ENCODE assay signal across 8 mouse cellular contexts in the genomic region with DNA sequence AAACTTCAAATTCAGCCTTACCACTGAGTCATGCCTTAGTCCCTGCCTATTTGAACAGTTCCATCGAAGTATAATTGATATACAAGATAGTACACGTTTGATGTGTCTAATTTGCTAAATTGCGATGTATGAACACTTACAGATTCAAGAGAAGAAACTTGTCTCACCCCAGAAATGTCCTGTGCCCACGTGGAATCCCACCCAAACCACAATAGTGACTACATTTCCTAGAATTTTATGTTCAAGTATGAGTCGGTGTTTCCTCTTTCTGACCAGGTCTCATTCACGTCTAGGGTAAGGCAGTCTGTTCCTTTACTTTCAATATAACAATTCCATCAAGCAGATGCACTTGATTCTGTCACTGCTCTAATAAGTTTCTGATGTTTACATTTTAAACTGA. TPM values are rescaled to one million over a fixed set of nuclear protein-coding genes. Genes with fewer than 3 reads are reported as not detected.
DNase-seq lines count a peak whose midpoint lies in the region; ATAC-seq and TF ChIP-seq lines count a peak whose summit lies in the region.

No protein-coding gene starts in this region.

- no peaks in the 10 kb centered on the region for H3K27me3 ChIP-seq in testis, adult 2 months (ENCODE audit: control insufficient read depth, insufficient read depth, low read length)
- no peaks in the 10 kb centered on the region for H3K27me3 ChIP-seq in forebrain, embryonic 13.5 days
- H3K27me3 ChIP-seq in limb, embryonic 15.5 days = no peaks in the 10 kb centered on the region
- no peaks in the 10 kb centered on the region for H3K27me3 ChIP-seq in stomach, postnatal 0 days (ENCODE audit: control insufficient read depth, insufficient read depth, low read length)

- H3K4me3 ChIP-seq in testis, adult 2 months (ENCODE audit: control insufficient read depth, low read depth, low read length) = peak overlapping the region; percentile 58; the same call in 1 of the 2 replicates
- H3K4me3 ChIP-seq in forebrain, embryonic 13.5 days = peak overlapping the region; percentile 93
- peak overlapping the region; percentile 95 for H3K4me3 ChIP-seq in limb, embryonic 15.5 days
- no peak overlapping the region for H3K4me3 ChIP-seq in stomach, postnatal 0 days (ENCODE audit: low read depth, low read length)

- H3K27ac ChIP-seq in testis, adult 2 months (ENCODE audit: control insufficient read depth, insufficient read depth, low read depth, low read length) = no peak overlapping the region; the same call in 1 of the 2 replicates
- no peak overlapping the region for H3K27ac ChIP-seq in forebrain, embryonic 13.5 days
- H3K27ac ChIP-seq in limb, embryonic 15.5 days = no peak overlapping the region
- H3K27ac ChIP-seq in stomach, postnatal 0 days (replicated peaks) = no peak overlapping the region

- TF ChIP-seq CTCF in testis, adult 2 months (IDR thresholded peaks at IDR 0.05; ENCODE audit: control insufficient read depth, insufficient read depth, insufficient replicate concordance, low read depth, low read length) = no peak
- TF ChIP-seq CTCF in stomach, postnatal 0 days (IDR thresholded peaks at IDR 0.05; ENCODE audit: low read depth) = no peak

- DNase-seq in testis, postnatal 14 days (ENCODE audit: low spot score) = no peak
- DNase-seq in stomach, postnatal 0 days (ENCODE audit: low spot score) = no peak
- DNase-seq in thymus, adult 18-20 months = no peak
- no peak for DNase-seq in thymus, postnatal 25 days
- no peak for DNase-seq in spleen, postnatal 36 days (ENCODE audit: low spot score in 2 of 2)

- H3K9ac ChIP-seq in forebrain, embryonic 13.5 days = no peak overlapping the region
- H3K9ac ChIP-seq in limb, embryonic 15.5 days = no peak overlapping the region
- no peak overlapping the region for H3K9ac ChIP-seq in stomach, postnatal 0 days (ENCODE audit: low read length)

- no peak for ATAC-seq in forebrain, embryonic 13.5 days
- no peak for ATAC-seq in limb, embryonic 15.5 days (ENCODE audit: insufficient number of reproducible peaks, low FRiP score, low TSS enrichment, low read depth)
- no peak for ATAC-seq in stomach, postnatal 0 days (ENCODE audit: low FRiP score, low TSS enrichment)

- H3K4me1 ChIP-seq in testis, adult 2 months (ENCODE audit: control insufficient read depth, insufficient read depth, low read length) = no peaks in the 10 kb centered on the region; the same call in 1 of the 2 replicates
- H3K4me1 ChIP-seq in forebrain, embryonic 13.5 days = peaks cover 51% of the 10 kb centered on the region
- peaks cover 29% of the 10 kb centered on the region for H3K4me1 ChIP-seq in limb, embryonic 15.5 days
- H3K4me1 ChIP-seq in stomach, postnatal 0 days (replicated peaks; ENCODE audit: control insufficient read depth, insufficient read depth) = no peaks in the 10 kb centered on the region; the same call in 1 of the 2 replicates

- no peaks in the 10 kb centered on the region for H3K9me3 ChIP-seq in forebrain, embryonic 13.5 days (replicated peaks)
- no peaks in the 10 kb centered on the region for H3K9me3 ChIP-seq in limb, embryonic 15.5 days
- no peaks in the 10 kb centered on the region for H3K9me3 ChIP-seq in stomach, postnatal 0 days (ENCODE audit: control insufficient read depth, low read length)

- no peak for TF ChIP-seq EP300 in stomach, postnatal 0 days (optimal IDR thresholded peaks at IDR 0.05)

- H3K36me3 ChIP-seq in testis, adult 2 months (ENCODE audit: control insufficient read depth, insufficient read depth, low read length) = peaks cover under 1% of the 10 kb centered on the region
- peaks cover 31% of the 10 kb centered on the region for H3K36me3 ChIP-seq in forebrain, embryonic 13.5 days (ENCODE audit: poor library complexity, severe bottlenecking)
- peaks cover 20% of the 10 kb centered on the region for H3K36me3 ChIP-seq in limb, embryonic 15.5 days
- peaks cover 6% of the 10 kb centered on the region; the same call in 1 of the 2 replicates for H3K36me3 ChIP-seq in stomach, postnatal 0 days (ENCODE audit: control insufficient read depth, insufficient read depth, low read length)

- WGBS in forebrain, embryonic 13.5 days = 53% methylated on average over 6 of the region's 6 CpGs
- WGBS in limb, embryonic 15.5 days = 47% methylated on average over 6 of the region's 6 CpGs
- 38% methylated on average over 6 of the region's 6 CpGs for WGBS in stomach, postnatal 0 days

- no peak for TF ChIP-seq POLR2A in testis, adult 2 months (IDR thresholded peaks at IDR 0.05; ENCODE audit: control insufficient read depth, low read depth, low read length)

- H3K4me2 ChIP-seq in forebrain, embryonic 13.5 days = peak overlapping the region; percentile 89
- peak overlapping the region; percentile 84 for H3K4me2 ChIP-seq in limb, embryonic 15.5 days
- peak overlapping the region; percentile 91 for H3K4me2 ChIP-seq in stomach, postnatal 0 days (replicated peaks; ENCODE audit: low read depth)

RNA-seq across cellular contexts. Expression of gene Usp39, which starts 0.6 kb away (rescaled TPM):
- 29.0 and 29.3 TPM in 2 replicates for polyA plus RNA-seq in testis, adult 2 months (2012; rRNA removed)
- polyA plus RNA-seq in forebrain, embryonic 13.5 days (2015; fragmentation: Nextera tagmentation; extraction: Ambion mirVana) = 61.9 and 64.8 TPM in 2 replicates
- polyA plus RNA-seq in limb, embryonic 15.5 days (2015; fragmentation: Nextera tagmentation; extraction: Ambion mirVana) = 34.0 and 38.2 TPM in 2 replicates
- 20.1 and 21.0 TPM in 2 replicates for polyA plus RNA-seq in stomach, postnatal 0 days (2015; fragmentation: Nextera tagmentation; extraction: Ambion mirVana)

RNA-seq across cellular contexts. Expression of gene 0610030E20Rik, which starts 1.5 kb away (rescaled TPM):
- 19.6 and 21.5 TPM in 2 replicates for polyA plus RNA-seq in testis, adult 2 months (2012; rRNA removed)
- 27.2 and 28.2 TPM in 2 replicates for polyA plus RNA-seq in forebrain, embryonic 13.5 days (2015; fragmentation: Nextera tagmentation; extraction: Ambion mirVana)
- 28.7 and 30.3 TPM in 2 replicates for polyA plus RNA-seq in limb, embryonic 15.5 days (2015; fragmentation: Nextera tagmentation; extraction: Ambion mirVana)
- polyA plus RNA-seq in stomach, postnatal 0 days (2015; fragmentation: Nextera tagmentation; extraction: Ambion mirVana) = 19.6 and 20.5 TPM in 2 replicates

RNA-seq across cellular contexts. Expression of gene Tmem150a, which starts 9.6 kb away (rescaled TPM):
- 6.6 and 8.7 TPM in 2 replicates for polyA plus RNA-seq in testis, adult 2 months (2012; rRNA removed)
- 6.9 and 7.3 TPM in 2 replicates for polyA plus RNA-seq in forebrain, embryonic 13.5 days (2015; fragmentation: Nextera tagmentation; extraction: Ambion mirVana)
- 12.6 and 13.8 TPM in 2 replicates for polyA plus RNA-seq in limb, embryonic 15.5 days (2015; fragmentation: Nextera tagmentation; extraction: Ambion mirVana)
- 7.7 and 8.4 TPM in 2 replicates for polyA plus RNA-seq in stomach, postnatal 0 days (2015; fragmentation: Nextera tagmentation; extraction: Ambion mirVana)

RNA-seq across cellular contexts. Expression of gene Rnf181, which starts 21.1 kb away (rescaled TPM):
- polyA plus RNA-seq in testis, adult 2 months (2012; rRNA removed) = 284 and 298 TPM in 2 replicates
- polyA plus RNA-seq in forebrain, embryonic 13.5 days (2015; fragmentation: Nextera tagmentation; extraction: Ambion mirVana) = 122 and 125 TPM in 2 replicates
- 97.2 and 99.0 TPM in 2 replicates for polyA plus RNA-seq in limb, embryonic 15.5 days (2015; fragmentation: Nextera tagmentation; extraction: Ambion mirVana)
- polyA plus RNA-seq in stomach, postnatal 0 days (2015; fragmentation: Nextera tagmentation; extraction: Ambion mirVana) = 136 and 137 TPM in 2 replicates

RNA-seq across cellular contexts. Expression of gene Vamp5, which starts 34.6 kb away (rescaled TPM):
- polyA plus RNA-seq in testis, adult 2 months (2012; rRNA removed) = 25.8 and 26.6 TPM in 2 replicates
- polyA plus RNA-seq in forebrain, embryonic 13.5 days (2015; fragmentation: Nextera tagmentation; extraction: Ambion mirVana) = 7.0 and 10.1 TPM in 2 replicates
- polyA plus RNA-seq in limb, embryonic 15.5 days (2015; fragmentation: Nextera tagmentation; extraction: Ambion mirVana) = 20.5 and 22.2 TPM in 2 replicates
- 20.2 and 22.2 TPM in 2 replicates for polyA plus RNA-seq in stomach, postnatal 0 days (2015; fragmentation: Nextera tagmentation; extraction: Ambion mirVana)
